Mouse (Mus musculus) brown adipose tissue, adult 24 weeks (tissue): ENCODE data around the gene Bach2. TPM values are rescaled to one million over a fixed set of nuclear protein-coding genes. Genes with fewer than 3 reads are reported as not detected.

Experiments used
- H3K27ac ChIP-seq: fragments of 200-500 bp; replicated peaks from 2 replicates; pipeline ENCODE4 v1.5.1; 2012; ENCODE audit warnings: low read depth, mild to moderate bottlenecking, low read length
- H3K4me1 ChIP-seq: fragments of 200-500 bp; 2 replicates; pipeline ENCODE4 v1.6.1; 2012; ENCODE audit warnings: low read length, mixed read lengths; ENCODE audit not compliant: control insufficient read depth, insufficient read depth, insufficient read length
- H3K4me3 ChIP-seq: fragments of 200-500 bp; 2 replicates; pipeline ENCODE4 v1.5.1; 2012; ENCODE audit warnings: low read depth, mild to moderate bottlenecking, low read length, moderate library complexity; ENCODE audit not compliant: insufficient read depth
- polyA plus RNA-seq: library from polyadenylated mRNA; stranded (reverse); fragments of >200 nt; gene quantifications from 2 replicates; pipeline ENCODE4 v1.2.4, GENCODE M21; 2012; ENCODE audit not compliant: missing spikeins, insufficient read depth, insufficient read length

The Bach2 gene
- polyA plus RNA-seq, 1 experiment = 1.2 TPM

DNA sequence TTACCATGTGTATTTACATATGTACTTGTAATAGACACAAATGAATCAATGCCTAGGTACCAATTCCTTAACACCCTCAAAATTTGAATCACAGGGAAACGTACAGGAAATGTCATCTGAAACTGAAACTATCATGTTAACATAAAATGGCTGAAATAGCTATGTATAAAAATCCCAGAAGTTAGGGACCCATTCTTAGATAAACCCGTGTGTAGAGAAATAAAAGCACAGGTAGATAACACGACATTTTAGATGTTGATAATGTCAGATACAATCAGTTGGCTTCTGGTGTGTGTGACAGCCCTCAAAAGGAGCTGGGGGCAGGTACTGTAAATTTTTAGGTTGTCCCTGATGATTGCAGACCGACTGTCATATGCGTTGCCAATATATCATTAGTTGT is 96.2 kb downstream of the Bach2 start:
- Histone ChIP-seq H3K4me3 (no peak overlapping the region), H3K27ac (no peak overlapping the region), H3K4me1 (peaks cover 10% of the 10 kb centered on the region)

DNA sequence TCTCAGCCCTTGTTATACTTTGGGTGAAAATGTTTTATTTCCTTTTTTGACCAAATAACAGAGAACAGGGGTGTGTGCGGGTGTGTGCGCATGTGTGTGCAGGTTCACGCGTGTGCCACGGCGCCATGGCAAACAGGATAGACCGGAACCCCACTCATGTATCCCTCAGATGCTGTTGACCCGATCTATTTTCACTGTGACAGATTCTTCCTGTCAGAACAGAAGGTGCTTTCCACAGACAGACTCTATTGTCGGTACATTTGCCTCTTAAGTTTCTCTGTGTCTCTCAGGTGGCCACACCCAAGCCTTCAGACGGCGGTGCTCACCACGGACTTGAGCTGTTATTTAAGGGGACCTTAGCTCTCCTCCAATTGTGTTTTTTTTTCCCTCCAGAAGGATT is 97.1 kb downstream of the Bach2 start:
- Histone ChIP-seq H3K4me1 (peaks cover 10% of the 10 kb centered on the region), H3K4me3 (no peak overlapping the region), H3K27ac (no peak overlapping the region)

DNA sequence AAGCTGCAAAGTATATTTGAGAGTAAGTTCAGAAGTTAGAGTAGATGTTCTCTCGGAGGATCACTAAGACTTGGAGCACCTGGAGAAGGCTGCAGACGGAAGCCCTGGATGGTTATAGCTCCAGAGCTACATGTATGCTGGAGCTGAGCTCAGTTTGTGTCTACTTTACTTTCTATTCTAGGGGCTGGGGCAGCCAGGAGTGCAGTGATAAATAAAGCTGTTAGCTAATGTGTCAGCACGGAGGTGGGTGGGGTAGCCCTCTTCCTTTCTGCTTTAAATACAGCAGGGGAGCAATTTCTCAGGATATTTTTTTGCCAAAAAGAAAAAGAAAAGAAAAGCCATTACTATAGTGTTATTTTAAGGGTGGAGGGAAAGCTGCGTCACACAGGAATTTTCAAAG is 98.0 kb downstream of the Bach2 start:
- no peak overlapping the region for H3K4me3 ChIP-seq
- H3K27ac ChIP-seq = 0 out of 2 replicates have a peak overlapping the region, but pooled peaks have one; percentile 27
- H3K4me1 ChIP-seq = peaks cover 10% of the 10 kb centered on the region

DNA sequence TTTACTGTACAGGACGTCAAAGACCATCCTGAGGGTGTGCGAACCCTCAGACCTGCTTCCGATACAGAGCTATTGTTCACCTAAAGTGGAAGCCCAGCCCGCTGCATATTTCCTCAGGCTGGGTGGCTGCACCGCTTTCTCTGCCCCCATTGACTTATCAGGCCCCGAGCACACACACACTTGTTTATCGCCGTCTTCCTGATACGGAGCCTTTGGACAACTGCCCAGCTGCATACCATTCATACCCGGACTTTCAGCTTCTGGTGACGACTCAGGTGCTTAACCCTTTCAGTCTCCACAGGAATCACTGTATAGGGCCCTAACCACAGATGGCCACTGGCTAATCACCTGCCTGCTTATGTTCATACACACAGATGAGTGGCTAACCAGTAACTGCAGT is 99.0 kb downstream of the Bach2 start:
- Histone ChIP-seq H3K4me1 (peaks cover 10% of the 10 kb centered on the region), H3K4me3 (no peak overlapping the region), H3K27ac (peak overlapping the region; percentile 68)

DNA sequence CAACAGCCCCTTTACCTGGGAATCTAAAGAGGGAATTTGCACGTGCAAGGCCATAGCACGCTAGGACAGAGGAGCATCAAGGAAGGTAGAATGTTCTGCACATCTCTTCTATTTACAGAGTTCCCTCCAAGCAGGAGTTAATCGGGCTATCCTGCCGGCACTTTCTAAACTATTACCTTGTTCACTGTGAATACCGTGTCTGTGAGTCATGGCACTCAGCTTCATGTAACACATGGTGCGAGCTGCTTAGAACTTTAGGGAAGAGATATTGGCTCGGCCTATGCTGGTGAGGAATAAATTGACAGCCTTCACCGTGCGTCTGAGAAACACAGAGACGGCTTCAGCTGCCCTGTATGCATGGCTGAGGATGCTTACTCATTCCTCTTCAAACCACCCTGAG is 99.8 kb downstream of the Bach2 start:
- Histone ChIP-seq H3K27ac (no peak overlapping the region), H3K4me3 (no peak overlapping the region), H3K4me1 (peaks cover 11% of the 10 kb centered on the region)

DNA sequence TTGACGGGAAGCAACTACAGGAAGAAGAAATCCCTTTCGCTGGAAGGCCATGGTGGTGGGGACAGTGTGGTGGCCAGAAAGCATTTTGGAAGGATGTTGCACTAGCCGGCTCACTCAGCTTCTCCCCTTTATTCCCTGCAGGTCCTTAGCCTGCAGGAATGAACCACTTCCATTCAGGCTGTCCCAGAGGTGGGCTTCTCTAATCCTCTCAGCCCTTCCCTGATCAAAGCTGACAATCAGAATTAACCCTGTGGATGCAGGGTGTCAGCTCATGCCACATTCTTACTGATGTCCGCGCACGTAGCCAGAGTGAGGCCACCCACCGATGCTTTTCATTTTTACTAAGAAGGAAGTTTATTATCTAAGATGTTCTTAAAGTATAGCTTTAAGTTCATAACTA is 102.2 kb downstream of the Bach2 start:
- no peak overlapping the region for H3K4me3 ChIP-seq
- no peak overlapping the region for H3K27ac ChIP-seq
- peaks cover 13% of the 10 kb centered on the region for H3K4me1 ChIP-seq

DNA sequence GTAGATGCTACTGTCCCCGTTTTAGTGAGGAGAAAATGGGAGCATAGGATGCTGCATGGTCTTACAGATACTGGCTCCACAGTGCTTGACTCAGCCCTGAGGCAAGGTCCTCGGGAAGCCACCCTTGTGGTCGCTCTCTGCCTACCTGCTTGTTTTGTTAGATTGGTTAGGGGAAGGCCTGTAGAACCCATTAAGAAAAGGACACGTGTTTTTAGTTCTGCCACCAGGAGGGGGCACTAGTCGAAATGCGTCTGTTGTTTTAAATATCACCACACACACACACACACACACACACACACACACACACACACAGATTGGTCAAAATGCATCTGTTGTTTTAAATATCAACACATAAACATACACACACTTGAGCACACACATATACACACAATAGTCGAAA is 103.7 kb downstream of the Bach2 start:
- H3K4me3 ChIP-seq = no peak overlapping the region
- peaks cover 10% of the 10 kb centered on the region for H3K4me1 ChIP-seq
- H3K27ac ChIP-seq = no peak overlapping the region

DNA sequence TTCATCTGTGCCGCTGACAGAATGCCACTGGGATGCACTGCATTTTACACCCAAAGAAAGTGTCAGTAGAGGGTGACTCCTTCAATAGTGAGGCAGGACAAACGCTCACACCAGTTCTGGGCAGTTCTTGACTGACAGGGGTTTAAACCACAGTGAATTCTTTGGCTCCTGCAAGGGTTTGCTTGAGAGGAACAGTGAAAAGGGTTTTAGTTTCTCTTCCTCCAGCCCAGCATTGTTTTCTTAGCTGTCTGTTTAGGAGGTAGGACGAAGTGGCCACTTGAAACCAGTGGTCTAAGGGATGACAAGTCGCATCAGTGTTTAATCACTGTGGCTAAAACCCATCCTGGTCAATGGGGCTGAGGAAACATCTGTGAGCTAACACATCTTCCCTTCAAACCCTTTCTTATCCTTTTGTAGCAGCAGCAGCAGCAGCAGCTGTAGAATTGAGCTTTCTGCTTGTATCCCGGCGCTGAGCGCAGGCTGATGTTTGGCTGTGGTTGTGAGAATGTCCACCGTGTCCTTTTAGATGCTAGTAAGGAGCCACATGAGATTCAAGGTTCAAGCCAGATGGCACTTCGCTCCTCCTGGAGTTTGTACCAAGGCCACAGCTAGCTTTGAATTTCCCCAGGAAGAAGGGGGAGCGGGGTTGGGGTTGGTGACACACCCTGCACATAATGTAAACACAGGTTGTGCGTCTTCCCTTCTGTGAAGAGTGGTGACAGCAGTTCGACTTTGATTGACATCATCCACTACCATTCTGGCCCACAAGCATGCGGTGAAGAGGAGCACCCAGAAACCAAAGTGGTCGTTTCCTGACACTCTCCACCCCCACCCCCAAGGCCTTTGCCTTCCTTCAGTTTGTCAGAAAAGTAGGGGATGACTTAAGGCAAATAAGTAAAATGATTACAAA is 104.9 kb downstream of the Bach2 start:
- Histone ChIP-seq H3K4me3 (no peak overlapping the region), H3K4me1 (peaks cover 5% of the 10 kb centered on the region; the same call in 1 of the 2 replicates), H3K27ac (peak overlapping the region; percentile 41)

DNA sequence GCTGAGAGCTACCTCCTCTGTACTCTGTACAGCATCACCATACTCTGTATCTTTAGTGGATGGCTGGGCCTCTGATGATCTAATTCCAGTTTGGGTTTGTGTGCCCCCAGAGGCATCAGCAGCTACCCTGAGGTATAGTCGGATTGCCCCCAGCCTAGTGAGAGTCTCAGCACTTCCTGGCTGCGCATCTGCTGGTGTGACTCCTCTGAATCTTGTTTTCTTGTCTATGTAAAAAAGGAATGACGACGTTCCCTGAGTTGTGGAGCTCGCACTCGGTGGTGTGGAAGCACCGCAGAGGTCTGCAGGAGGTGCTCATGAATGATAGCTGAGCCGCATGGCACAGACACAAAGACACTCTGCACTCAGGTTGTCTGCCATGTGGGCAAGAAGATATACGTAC is 105.7 kb downstream of the Bach2 start:
- peaks cover 5% of the 10 kb centered on the region; the same call in 1 of the 2 replicates for H3K4me1 ChIP-seq
- H3K4me3 ChIP-seq = no peak overlapping the region
- H3K27ac ChIP-seq = no peak overlapping the region

DNA sequence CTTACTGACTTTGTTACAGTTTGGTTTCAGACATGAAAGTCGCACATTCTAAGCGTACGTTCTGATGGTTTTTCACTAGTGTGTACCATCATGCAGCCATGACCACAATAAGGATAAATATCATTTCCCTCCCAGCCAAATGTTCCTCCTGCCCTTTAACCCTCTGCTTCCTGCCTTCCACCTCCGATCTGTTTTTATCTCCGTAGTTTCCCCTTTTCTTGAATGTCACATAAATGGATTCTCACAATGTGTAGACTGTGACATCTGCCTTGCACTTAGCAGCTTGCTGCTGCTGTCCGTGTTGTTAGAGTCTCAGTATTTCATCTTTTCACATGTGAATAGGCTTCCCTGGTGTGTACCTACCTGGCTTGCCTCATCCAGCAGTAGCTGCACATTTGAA is 108.6 kb downstream of the Bach2 start:
- no peak overlapping the region for H3K27ac ChIP-seq
- H3K4me3 ChIP-seq = no peak overlapping the region
- H3K4me1 ChIP-seq = peaks cover 5% of the 10 kb centered on the region; the same call in 1 of the 2 replicates

DNA sequence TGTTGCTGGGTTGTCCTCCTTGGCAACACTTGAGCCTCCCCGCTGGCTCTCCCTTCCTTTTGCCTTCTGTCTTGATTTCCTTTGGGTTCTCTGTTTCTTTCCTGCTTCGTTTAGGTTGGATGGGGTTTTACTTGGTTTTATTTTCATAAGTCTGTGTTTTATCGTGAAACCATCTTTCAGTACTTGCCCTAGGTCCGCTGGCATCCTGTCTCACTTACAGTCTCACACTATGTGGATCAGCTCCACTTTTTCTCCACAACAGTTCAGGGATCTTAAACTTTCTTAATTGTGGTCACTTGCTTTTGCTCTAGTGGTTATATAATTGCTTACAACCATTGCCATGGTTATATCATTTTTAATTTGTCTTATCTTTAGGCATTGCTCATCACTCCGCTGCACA is 109.1 kb downstream of the Bach2 start:
- Histone ChIP-seq H3K27ac (no peak overlapping the region), H3K4me1 (peaks cover 6% of the 10 kb centered on the region; the same call in 1 of the 2 replicates), H3K4me3 (no peak overlapping the region)

DNA sequence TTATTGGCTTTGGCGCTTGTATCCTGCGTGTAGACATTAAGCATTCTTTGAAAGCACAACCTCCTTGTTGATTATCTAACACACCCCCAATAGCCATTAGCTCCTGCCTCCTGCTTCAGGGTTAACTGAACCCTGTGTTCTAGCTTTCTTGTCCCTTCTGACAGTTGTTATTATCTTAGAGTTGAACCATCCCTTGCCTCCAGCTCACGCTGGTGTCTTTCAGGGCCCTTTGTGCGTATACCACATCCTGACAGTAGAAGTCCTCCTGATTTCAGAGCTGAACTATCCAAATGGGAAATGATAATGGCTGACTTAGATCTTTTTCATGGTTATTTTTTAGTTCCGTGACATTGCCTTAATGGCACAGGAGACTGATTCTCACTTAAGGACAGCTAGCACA is 110.8 kb downstream of the Bach2 start:
- H3K4me3 ChIP-seq = no peak overlapping the region
- H3K27ac ChIP-seq = no peak overlapping the region
- peaks cover 2% of the 10 kb centered on the region; the same call in 1 of the 2 replicates for H3K4me1 ChIP-seq

DNA sequence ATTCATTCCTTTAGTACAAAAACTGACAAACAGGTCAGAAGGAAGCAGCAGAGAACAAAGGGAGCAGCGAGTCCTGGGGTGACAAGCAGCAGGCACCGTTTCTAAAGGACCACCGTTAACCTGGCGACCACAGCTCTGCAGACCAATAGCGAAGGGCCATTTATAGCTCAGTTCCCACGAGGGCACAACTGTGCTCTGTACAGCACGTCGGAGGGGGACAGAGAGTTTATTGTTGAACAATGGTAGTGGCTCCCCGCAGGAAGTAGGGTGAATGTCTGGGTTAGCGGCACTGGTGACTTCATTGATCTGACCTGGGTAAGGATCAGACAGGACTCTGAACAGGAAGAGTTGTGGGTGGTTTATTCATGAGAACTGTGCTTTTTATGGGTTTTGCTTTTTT is 112.6 kb downstream of the Bach2 start:
- H3K4me3 ChIP-seq = peak overlapping the region; percentile 35; the same call in 1 of the 2 replicates
- H3K27ac ChIP-seq = peak overlapping the region; percentile 87
- H3K4me1 ChIP-seq = peaks cover 2% of the 10 kb centered on the region; the same call in 1 of the 2 replicates

DNA sequence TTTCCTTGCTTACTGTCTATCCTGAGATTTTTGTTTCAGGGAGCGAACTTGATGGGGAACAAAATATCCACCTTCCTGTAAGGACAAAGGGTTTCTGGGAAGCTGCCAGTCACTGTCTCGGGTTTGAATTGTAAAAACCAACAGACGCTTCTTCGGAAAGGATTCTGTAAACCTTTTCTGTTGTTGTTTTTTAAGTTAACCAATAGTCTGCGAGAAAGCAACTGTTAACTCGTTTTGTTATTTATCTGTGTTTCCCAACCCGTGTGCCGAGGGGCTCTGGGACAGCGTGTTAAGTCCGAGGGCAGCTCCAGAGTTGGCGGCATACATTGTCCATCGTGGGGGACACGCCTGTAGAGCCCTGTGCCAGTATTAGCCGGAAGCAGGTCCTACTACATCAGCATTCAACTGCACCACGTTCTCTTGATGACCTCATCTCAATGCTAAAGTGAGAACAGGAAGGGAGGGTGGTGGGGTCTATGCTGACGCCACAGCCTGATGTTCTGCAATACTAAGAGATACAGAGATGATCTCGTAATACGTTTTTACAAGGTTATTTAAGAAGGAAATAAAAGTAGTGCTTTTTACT is 113.2 kb downstream of the Bach2 start:
- peaks cover 2% of the 10 kb centered on the region; the same call in 1 of the 2 replicates for H3K4me1 ChIP-seq
- peak overlapping the region; percentile 87 for H3K27ac ChIP-seq
- peak overlapping the region; percentile 35 for H3K4me3 ChIP-seq

DNA sequence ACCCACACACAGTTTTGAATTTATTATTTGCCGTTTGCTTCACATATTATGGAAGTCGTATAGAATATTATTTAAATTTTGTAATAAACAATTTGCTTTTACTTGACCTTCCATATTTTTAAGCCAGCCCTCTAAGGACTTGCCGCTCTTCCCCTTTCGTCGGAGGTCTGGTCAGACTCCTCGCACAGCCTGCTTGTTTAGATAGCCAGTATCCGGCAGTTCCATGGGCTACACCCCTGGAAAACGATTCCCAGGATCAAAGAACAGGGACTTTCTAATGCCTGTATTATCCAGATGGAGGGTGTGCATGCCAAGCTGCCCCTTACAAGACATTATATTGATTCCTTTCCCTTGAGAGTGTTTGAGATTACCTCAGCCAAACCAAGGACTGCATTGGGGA is 113.8 kb downstream of the Bach2 start:
- Histone ChIP-seq H3K27ac (peak overlapping the region; percentile 14), H3K4me3 (no peak overlapping the region), H3K4me1 (peaks cover 2% of the 10 kb centered on the region; the same call in 1 of the 2 replicates)
